Mouse (Mus musculus) megakaryocyte, embryonic 14.5 days (primary cell): ENCODE results near the gene Atp10a.

Experiments used
- FLI1 ChIP-seq: IDR thresholded peaks from 2 replicates; pipeline ENCODE4 v1.6.1; 2012; ENCODE audit warnings: low read length, inconsistent platforms, mixed read lengths
- GATA1 ChIP-seq: IDR thresholded peaks from 3 replicates; pipeline ENCODE4 v1.6.1; 2012; ENCODE audit warnings: mixed read lengths, low read length, inconsistent platforms, borderline replicate concordance

DNA sequence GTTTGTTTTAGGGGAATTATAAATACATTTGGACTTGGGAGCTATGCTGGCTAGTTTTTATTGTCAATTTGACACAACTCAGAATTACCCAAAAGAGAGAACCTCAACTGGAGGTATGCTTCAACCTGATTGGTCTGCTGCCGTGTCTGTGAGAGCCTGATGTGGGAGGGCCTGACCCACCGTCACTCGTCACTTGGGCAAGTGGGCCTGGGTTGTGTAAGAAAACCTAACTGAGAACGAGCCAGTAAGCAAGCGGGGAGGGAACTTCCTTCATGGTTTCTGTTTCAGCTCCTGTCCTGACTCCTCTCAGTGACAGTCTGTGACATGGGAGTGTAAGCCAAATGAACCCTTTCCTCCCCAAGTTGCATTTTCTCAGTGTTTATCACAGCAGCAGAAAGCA is 30.6 kb downstream of the Atp10a start:
- TF ChIP-seq GATA1 (no peak), FLI1 (no peak)
